Mouse (Mus musculus): ENCODE measurements around the gene Cyp4x1.

The Cyp4x1 gene

DNA sequence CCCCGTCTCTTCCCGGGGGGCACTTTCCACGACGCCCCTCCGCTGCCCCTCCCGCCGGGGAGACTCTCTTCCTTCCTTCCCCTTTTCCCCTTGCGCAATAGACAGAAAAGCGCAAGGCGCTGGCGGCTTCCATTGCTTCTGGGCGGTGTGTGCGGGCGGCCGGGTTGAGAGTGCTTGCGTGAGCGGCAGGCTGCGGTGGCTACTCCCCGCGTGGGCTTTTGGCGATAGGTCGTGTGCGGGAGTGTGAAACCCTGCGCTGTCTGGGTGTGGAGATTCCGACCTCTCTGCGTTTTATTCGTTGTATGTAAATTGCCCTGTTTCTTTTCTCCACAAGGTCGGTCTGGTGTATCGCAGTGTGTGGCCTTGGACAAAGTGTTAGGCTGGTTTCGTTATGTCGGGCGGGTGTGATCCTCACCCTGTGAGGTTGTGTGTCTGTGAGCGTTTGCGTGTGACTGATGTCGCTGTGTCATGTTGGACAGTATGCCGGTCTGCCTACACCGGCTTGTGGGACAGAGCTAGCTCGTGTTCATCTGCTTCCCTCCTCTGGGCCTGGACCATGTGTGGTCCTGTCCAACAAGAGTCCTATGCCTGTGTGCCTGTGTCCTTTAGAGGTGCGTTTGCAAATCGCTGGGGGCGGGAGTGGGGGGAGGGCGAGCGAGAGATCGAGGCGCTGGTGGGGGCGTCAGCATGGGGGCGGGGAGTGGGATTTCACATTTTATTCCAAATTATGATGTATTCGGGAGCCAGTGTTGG lies 77.0 kb downstream of the Cyp4x1 start:
- peak; percentile 46 for DNase-seq (ENCODE audit: low spot score)

DNA sequence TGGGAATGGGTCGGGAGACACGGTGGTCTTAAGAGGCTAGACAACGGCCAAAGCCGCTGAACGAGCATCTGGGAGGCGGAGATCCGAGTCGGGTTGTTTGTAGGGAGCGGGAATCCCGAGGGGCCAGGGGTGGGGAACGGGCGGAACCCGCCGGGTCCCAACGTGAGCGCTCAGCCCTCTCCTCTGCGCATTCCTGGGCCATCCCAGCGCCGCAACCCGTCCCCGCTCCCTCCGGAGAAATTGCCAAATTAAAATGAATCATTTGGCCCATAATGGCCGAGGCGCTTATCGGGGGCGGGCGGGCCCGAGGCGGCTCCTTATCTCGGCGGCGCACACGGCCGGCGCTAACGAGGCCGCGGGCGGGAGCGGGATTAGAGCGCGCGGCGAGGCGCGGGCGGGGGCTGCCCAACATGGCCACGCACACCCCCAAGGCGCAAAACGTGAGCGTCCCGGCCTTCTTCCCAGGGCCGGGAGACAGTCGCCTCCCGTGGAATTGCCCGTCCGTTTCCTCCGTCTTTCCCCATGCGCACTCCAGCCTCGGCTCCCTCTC lies 77.6 kb downstream of the Cyp4x1 start, which contains the start of gene Tal1:
Gene Tal1 (plus strand): TSS at position 56 of the 550 bp plus-strand sequence.
- peak; percentile 49 for DNase-seq (ENCODE audit: low spot score)
